In the genomic region with DNA sequence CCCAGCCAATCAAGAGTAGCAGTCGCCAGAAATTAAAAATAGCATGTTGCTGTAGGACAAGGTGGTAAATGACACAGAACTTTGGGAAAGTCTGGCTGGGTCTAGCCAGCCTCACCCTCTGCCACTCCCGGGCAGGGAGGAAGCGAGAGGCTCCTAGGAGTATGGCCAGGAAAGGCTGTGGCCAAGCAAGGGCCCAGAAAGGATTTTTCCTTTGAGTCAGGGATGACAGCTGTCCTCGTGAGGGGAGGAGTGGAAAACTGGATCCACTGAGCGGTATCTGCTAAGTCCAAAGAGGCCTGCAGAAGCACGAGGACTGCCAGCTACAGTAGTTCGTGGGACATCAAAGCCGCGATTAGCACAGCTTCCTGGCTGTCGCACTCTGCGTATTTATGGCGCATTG, we compare ENCODE assay signal across 9 mouse cellular contexts.
DNase-seq lines count a peak whose midpoint lies in the region; ATAC-seq and TF ChIP-seq lines count a peak whose summit lies in the region.
"Had no signal": no experiment of that assay in that cellular context is flagged by ENCODE, and none has a peak within 500 bp of the region (broad histone marks: within the 10 kb centered on the region; RNA-seq: fewer than 3 reads in every experiment).

No protein-coding gene starts in this region.

- H3K27ac ChIP-seq in hindbrain, embryonic 12.5 days = 0 out of 2 replicates have a peak overlapping the region, but pooled peaks have one; percentile 12
- H3K27ac ChIP-seq in hindbrain, embryonic 13.5 days = no peak overlapping the region
- H3K27ac ChIP-seq in gastrocnemius, adult 2 months = peak overlapping the region; percentile 86
- 0 out of 2 replicates have a peak overlapping the region, but pooled peaks have one; percentile 24 for H3K27ac ChIP-seq in heart, embryonic 15.5 days
- H3K27ac ChIP-seq: macrophage had no signal

- DNase-seq in gastrocnemius, adult 2 months = peak; percentile 78
- peak; percentile 42 for DNase-seq in lung, postnatal 14 days
- DNase-seq in thymus, adult 18-20 months = no peak

- H3K9ac ChIP-seq in hindbrain, embryonic 12.5 days = no peak overlapping the region
- no peak overlapping the region for H3K9ac ChIP-seq in hindbrain, embryonic 13.5 days
- no peak overlapping the region for H3K9ac ChIP-seq in heart, embryonic 15.5 days

- H3K4me3 ChIP-seq in hindbrain, embryonic 12.5 days = no peak overlapping the region
- no peak overlapping the region for H3K4me3 ChIP-seq in hindbrain, embryonic 13.5 days
- H3K4me3 ChIP-seq in gastrocnemius, adult 2 months = peak overlapping the region; percentile 55
- H3K4me3 ChIP-seq in heart, embryonic 15.5 days = no peak overlapping the region

- ATAC-seq in hindbrain, embryonic 12.5 days (ENCODE audit: low FRiP score) = no peak
- ATAC-seq in hindbrain, embryonic 13.5 days (ENCODE audit: low FRiP score) = no peak
- ATAC-seq in heart, embryonic 15.5 days (replicated peaks; ENCODE audit: insufficient number of reproducible peaks, insufficient read depth, low FRiP score, low read depth) = no peak
- ATAC-seq in activated CD4-positive, CD25-positive, alpha-beta regulatory T cell, adult 4 months = no peak
- no peak for ATAC-seq in inflammation-experienced regulatory T-cells, adult 6 months

- H3K4me1 ChIP-seq in hindbrain, embryonic 12.5 days = peaks cover 13% of the 10 kb centered on the region
- peaks cover 21% of the 10 kb centered on the region for H3K4me1 ChIP-seq in hindbrain, embryonic 13.5 days (replicated peaks)
- peaks cover 25% of the 10 kb centered on the region for H3K4me1 ChIP-seq in heart, embryonic 15.5 days (replicated peaks)

- WGBS in hindbrain, embryonic 12.5 days = 84% methylated on average over 12 of the region's 12 CpGs
- WGBS in hindbrain, embryonic 13.5 days = 83% methylated on average over 12 of the region's 12 CpGs
- 53% methylated on average over 12 of the region's 12 CpGs for WGBS in heart, embryonic 15.5 days

- H3K4me2 ChIP-seq in hindbrain, embryonic 12.5 days (replicated peaks) = no peak overlapping the region
- no peak overlapping the region for H3K4me2 ChIP-seq in hindbrain, embryonic 13.5 days
- 0 out of 2 replicates have a peak overlapping the region, but pooled peaks have one; percentile 21 for H3K4me2 ChIP-seq in heart, embryonic 15.5 days

- H3K27me3 ChIP-seq in hindbrain, embryonic 12.5 days = no peaks in the 10 kb centered on the region
- no peaks in the 10 kb centered on the region for H3K27me3 ChIP-seq in hindbrain, embryonic 13.5 days
- H3K27me3 ChIP-seq in heart, embryonic 15.5 days = no peaks in the 10 kb centered on the region

- no peaks in the 10 kb centered on the region for H3K36me3 ChIP-seq in hindbrain, embryonic 12.5 days
- H3K36me3 ChIP-seq in hindbrain, embryonic 13.5 days = no peaks in the 10 kb centered on the region
- no peaks in the 10 kb centered on the region for H3K36me3 ChIP-seq in heart, embryonic 15.5 days

- no peak for TF ChIP-seq CTCF in gastrocnemius, adult 2 months (IDR thresholded peaks at IDR 0.05)

- no peaks in the 10 kb centered on the region for H3K9me3 ChIP-seq in hindbrain, embryonic 12.5 days (replicated peaks)
- H3K9me3 ChIP-seq in hindbrain, embryonic 13.5 days = no peaks in the 10 kb centered on the region
- H3K9me3 ChIP-seq in heart, embryonic 15.5 days (replicated peaks) = no peaks in the 10 kb centered on the region

- intact Hi-C loops in gastrocnemius, adult 2 months (cut with DNase I) = loop anchor here (1.0 to 10.0 kb wide), 6 partner anchors 338 to 1311 kb away; no protein-coding TSS in a partner anchor

Comparison
In these comparisons a context has a peak if more than half of its experiments do, and no peak if none do; other contexts are left out.
1. DNase-seq: peak in gastrocnemius, adult 2 months (single experiment) and lung, postnatal 14 days (single experiment); none in thymus, adult 18-20 months (0 of 2).